Mouse (Mus musculus): ENCODE data around the gene Ankrd9. TPM values are rescaled to one million over a fixed set of nuclear protein-coding genes. Genes with fewer than 3 reads are reported as not detected.

Ankrd9 gene
- total RNA-seq, 2 experiments from 2014 or later, result 18.8 to 21.4 TPM

GRCm38 (mm10) chr12:110975385-110975784 lies 3.5 kb downstream of the Ankrd9 start:
- Histone ChIP-seq H3K4me3 (no peak overlapping the region), H3K27ac (no peak overlapping the region)
- intact Hi-C loops (cut with DNase I), result no loop called here
- no peak for DNase-seq (ENCODE audit: extremely low spot score in 1 of 2, low spot score in 2 of 2)
- TF ChIP-seq CTCF (IDR thresholded peaks at IDR 0.05), result no peak

- no peak overlapping the region for H3K4me3 ChIP-seq
- intact Hi-C loops (cut with DNase I), result no loop called here
- H3K27ac ChIP-seq, result no peak overlapping the region
- DNase-seq (ENCODE audit: extremely low spot score in 1 of 2, low spot score in 2 of 2), result no peak
- no peak for TF ChIP-seq CTCF (IDR thresholded peaks at IDR 0.05)
Measured at GRCm38 (mm10) chr12:110974726-110975125, 4.1 kb downstream of the Ankrd9 start.

GRCm38 (mm10) chr12:110974295-110974694 lies 4.5 kb downstream of the Ankrd9 start:
- no peak overlapping the region for H3K27ac ChIP-seq
- intact Hi-C loops (cut with DNase I), result no loop called here

GRCm38 (mm10) chr12:110973829-110974228 lies 5.0 kb downstream of the Ankrd9 start:
- no peak for TF ChIP-seq CTCF (IDR thresholded peaks at IDR 0.05)
- Histone ChIP-seq H3K27ac (no peak overlapping the region), H3K4me3 (no peak overlapping the region)
- DNase-seq (ENCODE audit: extremely low spot score in 1 of 2, low spot score in 2 of 2), result no peak
- intact Hi-C loops (cut with DNase I), result no loop called here

More at GRCm38 (mm10) chr12:110974295-110974694, 4.5 kb downstream of the Ankrd9 start:
- no peak for DNase-seq (ENCODE audit: extremely low spot score in 1 of 2, low spot score in 2 of 2)
- no peak overlapping the region for H3K4me3 ChIP-seq
- TF ChIP-seq CTCF (IDR thresholded peaks at IDR 0.05), result no peak

GRCm38 (mm10) chr12:110971972-110972371 lies 6.9 kb downstream of the Ankrd9 start:
- Histone ChIP-seq H3K4me3 (no peak overlapping the region), H3K27ac (no peak overlapping the region)
- no peak for DNase-seq (ENCODE audit: extremely low spot score in 1 of 2, low spot score in 2 of 2)
- no peak for TF ChIP-seq CTCF (IDR thresholded peaks at IDR 0.05)
- intact Hi-C loops (cut with DNase I), result no loop called here

GRCm38 (mm10) chr12:110970408-110970807 lies 8.4 kb downstream of the Ankrd9 start:
- Histone ChIP-seq H3K27ac (no peak overlapping the region), H3K4me3 (no peak overlapping the region)
- intact Hi-C loops (cut with DNase I), result no loop called here
- DNase-seq (ENCODE audit: extremely low spot score in 1 of 2, low spot score in 2 of 2), result no peak
- TF ChIP-seq CTCF (IDR thresholded peaks at IDR 0.05), result no peak

GRCm38 (mm10) chr12:110967146-110967545 lies 11.7 kb downstream of the Ankrd9 start:
- no peak for DNase-seq (ENCODE audit: extremely low spot score in 1 of 2, low spot score in 2 of 2)
- intact Hi-C loops (cut with DNase I), result no loop called here
- TF ChIP-seq CTCF (IDR thresholded peaks at IDR 0.05), result no peak
- no peak overlapping the region for H3K27ac ChIP-seq
- H3K4me3 ChIP-seq, result no peak overlapping the region

GRCm38 (mm10) chr12:110966079-110966478 lies 12.8 kb downstream of the Ankrd9 start:
- no peak for DNase-seq (ENCODE audit: extremely low spot score in 1 of 2, low spot score in 2 of 2)
- Histone ChIP-seq H3K27ac (no peak overlapping the region), H3K4me3 (no peak overlapping the region)
- TF ChIP-seq CTCF (IDR thresholded peaks at IDR 0.05), result no peak
- intact Hi-C loops (cut with DNase I), result no loop called here

GRCm38 (mm10) chr12:110965500-110965899 lies 13.3 kb downstream of the Ankrd9 start:
- Histone ChIP-seq H3K4me3 (no peak overlapping the region), H3K27ac (no peak overlapping the region)
- intact Hi-C loops (cut with DNase I), result no loop called here
- DNase-seq (ENCODE audit: extremely low spot score in 1 of 2, low spot score in 2 of 2), result no peak
- no peak for TF ChIP-seq CTCF (IDR thresholded peaks at IDR 0.05)

- no peak for DNase-seq (ENCODE audit: extremely low spot score in 1 of 2, low spot score in 2 of 2)
- intact Hi-C loops (cut with DNase I), result no loop called here
- Histone ChIP-seq H3K4me3 (no peak overlapping the region), H3K27ac (no peak overlapping the region)
- no peak for TF ChIP-seq CTCF (IDR thresholded peaks at IDR 0.05)
Measured at GRCm38 (mm10) chr12:110961973-110962372, 16.9 kb downstream of the Ankrd9 start.

GRCm38 (mm10) chr12:110954351-110954991 lies 24.4 kb downstream of the Ankrd9 start:
- DNase-seq (ENCODE audit: extremely low spot score in 1 of 2, low spot score in 2 of 2), result no peak
- Histone ChIP-seq H3K4me3 (no peak overlapping the region), H3K27ac (no peak overlapping the region)
- intact Hi-C loops (cut with DNase I), result no loop called here
- no peak for TF ChIP-seq CTCF (IDR thresholded peaks at IDR 0.05)

- no peak for DNase-seq (ENCODE audit: extremely low spot score in 1 of 2, low spot score in 2 of 2)
- intact Hi-C loops (cut with DNase I), result no loop called here
- no peak overlapping the region; the same call in 1 of the 2 replicates for H3K27ac ChIP-seq
- TF ChIP-seq CTCF (IDR thresholded peaks at IDR 0.05), result no peak
- no peak overlapping the region for H3K4me3 ChIP-seq
Measured at GRCm38 (mm10) chr12:110953900-110954299, 24.9 kb downstream of the Ankrd9 start.

GRCm38 (mm10) chr12:110953443-110953842 lies 25.4 kb downstream of the Ankrd9 start:
- H3K27ac ChIP-seq, result peak overlapping the region; percentile 58; the same call in 1 of the 2 replicates
- no peak for TF ChIP-seq CTCF (IDR thresholded peaks at IDR 0.05)
- no peak for DNase-seq (ENCODE audit: extremely low spot score in 1 of 2, low spot score in 2 of 2)
- intact Hi-C loops (cut with DNase I), result no loop called here
- no peak overlapping the region for H3K4me3 ChIP-seq
